Mouse (Mus musculus): ENCODE data around the gene 1700021F05Rik.

Gene 1700021F05Rik

GRCm38 (mm10) chr10:43482021-43482420 lies 58.8 kb downstream of the 1700021F05Rik start:
- DNase-seq (ENCODE audit: low spot score in 2 of 2) = no peak

- DNase-seq (ENCODE audit: low spot score in 2 of 2) = no peak
These were observed 59.6 kb downstream of the 1700021F05Rik start for GRCm38 (mm10) chr10:43481179-43481578.

GRCm38 (mm10) chr10:43480227-43480849 lies 60.5 kb downstream of the 1700021F05Rik start:
- no peak for DNase-seq (ENCODE audit: low spot score in 2 of 2)

GRCm38 (mm10) chr10:43479436-43480157 lies 61.2 kb downstream of the 1700021F05Rik start:
- peak; percentile 77 to 78 for DNase-seq (ENCODE audit: low spot score in 2 of 2)

GRCm38 (mm10) chr10:43478751-43479435 lies 61.9 kb downstream of the 1700021F05Rik start, which contains the start of gene Bend3:
TSS of gene Bend3 (plus strand) at chr10:43478831.
- peak in 1 of 2 experiments; percentile 60 for DNase-seq (ENCODE audit: low spot score in 2 of 2)

GRCm38 (mm10) chr10:43477865-43478681 lies 62.7 kb downstream of the 1700021F05Rik start:
- peak; percentile 30 to 60 for DNase-seq (ENCODE audit: low spot score in 2 of 2)

- peak in 1 of 2 experiments; percentile 13 for DNase-seq (ENCODE audit: low spot score in 2 of 2)
These were observed 63.3 kb downstream of the 1700021F05Rik start for GRCm38 (mm10) chr10:43477459-43477858.

GRCm38 (mm10) chr10:43475376-43475775 lies 65.4 kb downstream of the 1700021F05Rik start:
- peak; percentile 15 to 22 for DNase-seq (ENCODE audit: low spot score in 2 of 2)

All from frontal cortex, postnatal 36 days (tissue).